Mouse (Mus musculus): Measurements from ENCODE around the gene Atg13. TPM values are rescaled to one million over a fixed set of nuclear protein-coding genes. Genes with fewer than 3 reads are reported as not detected.
"Not testable (repeated sequence)": the region's sequence is repeated elsewhere in the genome, so short reads cannot be mapped to it uniquely, and the experiment has no call there.

Atg13 gene
- polyA plus RNA-seq, 1 experiment from 2014 or later, result 20.9 TPM

GRCm38 (mm10) chr2:91729571-91729970 lies 19.2 kb upstream of the Atg13 start:
- H3K4me2 ChIP-seq, result peak overlapping the region; percentile 72
- no peaks in the 10 kb centered on the region for H3K27me3 ChIP-seq (ENCODE audit: insufficient read depth, low read length)
- no peak for ATAC-seq (ENCODE audit: insufficient read depth)
- peak overlapping the region; percentile 97 for H3K4me3 ChIP-seq (ENCODE audit: low read depth, low read length)
- DNase-seq, result no peak
- 10% methylated on average over 4 of the region's 4 CpGs for WGBS
- no peak overlapping the region; the same call in 1 of the 2 replicates for H3K27ac ChIP-seq (ENCODE audit: low read depth)
- no peak for TF ChIP-seq CTCF (IDR thresholded peaks at IDR 0.05; ENCODE audit: low read depth)
- no peaks in the 10 kb centered on the region for H3K4me1 ChIP-seq (ENCODE audit: insufficient read depth)
- no peaks in the 10 kb centered on the region for H3K9me3 ChIP-seq (ENCODE audit: low read depth, low read length)
- H3K36me3 ChIP-seq (ENCODE audit: insufficient read depth), result no peaks in the 10 kb centered on the region
- peak overlapping the region; percentile 94 for H3K9ac ChIP-seq

GRCm38 (mm10) chr2:91727011-91727410 lies 16.6 kb upstream of the Atg13 start:
- Histone ChIP-seq H3K27ac (ENCODE audit: low read depth) (no peak overlapping the region), H3K9ac (no peak overlapping the region), H3K9me3 (ENCODE audit: low read depth, low read length) (no peaks in the 10 kb centered on the region), H3K27me3 (ENCODE audit: insufficient read depth, low read length) (no peaks in the 10 kb centered on the region), H3K4me3 (ENCODE audit: low read depth, low read length) (no peak overlapping the region), H3K4me1 (ENCODE audit: insufficient read depth) (no peaks in the 10 kb centered on the region), H3K4me2 (no peak overlapping the region), H3K36me3 (ENCODE audit: insufficient read depth) (no peaks in the 10 kb centered on the region)
- DNase-seq (no peak), ATAC-seq (ENCODE audit: insufficient read depth) (no peak)
- WGBS, result 87% methylated on average over 3 of the region's 3 CpGs
- TF ChIP-seq CTCF (IDR thresholded peaks at IDR 0.05; ENCODE audit: low read depth), result no peak

- not testable (repeated sequence) for DNase-seq; H3K36me3 ChIP-seq (ENCODE audit: insufficient read depth); H3K9ac ChIP-seq; H3K27me3 ChIP-seq (ENCODE audit: insufficient read depth, low read length); H3K4me2 ChIP-seq; H3K27ac ChIP-seq (ENCODE audit: low read depth); H3K4me1 ChIP-seq (ENCODE audit: insufficient read depth); H3K9me3 ChIP-seq (ENCODE audit: low read depth, low read length); ATAC-seq (ENCODE audit: insufficient read depth); H3K4me3 ChIP-seq (ENCODE audit: low read depth, low read length)
- 51% methylated on average over 4 of the region's 4 CpGs for WGBS
Measured at GRCm38 (mm10) chr2:91725476-91725875, 15.1 kb upstream of the Atg13 start.

GRCm38 (mm10) chr2:91724716-91725115 lies 14.3 kb upstream of the Atg13 start:
- Histone ChIP-seq H3K4me2 (no peak overlapping the region), H3K4me1 (ENCODE audit: insufficient read depth) (no peaks in the 10 kb centered on the region), H3K9me3 (ENCODE audit: low read depth, low read length) (no peaks in the 10 kb centered on the region), H3K4me3 (ENCODE audit: low read depth, low read length) (no peak overlapping the region), H3K27ac (ENCODE audit: low read depth) (no peak overlapping the region), H3K27me3 (ENCODE audit: insufficient read depth, low read length) (no peaks in the 10 kb centered on the region), H3K9ac (no peak overlapping the region), H3K36me3 (ENCODE audit: insufficient read depth) (peaks cover 10% of the 10 kb centered on the region; the same call in 1 of the 2 replicates)
- 55% methylated on average over 2 of the region's 2 CpGs for WGBS
- no peak for ATAC-seq (ENCODE audit: insufficient read depth)
- DNase-seq, result no peak
- TF ChIP-seq CTCF (IDR thresholded peaks at IDR 0.05; ENCODE audit: low read depth), result no peak

GRCm38 (mm10) chr2:91723951-91724350 lies 13.6 kb upstream of the Atg13 start:
- DNase-seq, result no peak
- H3K27me3 ChIP-seq (ENCODE audit: insufficient read depth, low read length), result no peaks in the 10 kb centered on the region
- H3K9me3 ChIP-seq (ENCODE audit: low read depth, low read length), result no peaks in the 10 kb centered on the region
- no peak for ATAC-seq (ENCODE audit: insufficient read depth)
- no peaks in the 10 kb centered on the region for H3K4me1 ChIP-seq (ENCODE audit: insufficient read depth)
- H3K4me2 ChIP-seq, result no peak overlapping the region
- no peak overlapping the region for H3K27ac ChIP-seq (ENCODE audit: low read depth)
- peaks cover 12% of the 10 kb centered on the region; the same call in 1 of the 2 replicates for H3K36me3 ChIP-seq (ENCODE audit: insufficient read depth)
- H3K9ac ChIP-seq, result no peak overlapping the region
- TF ChIP-seq CTCF (IDR thresholded peaks at IDR 0.05; ENCODE audit: low read depth), result no peak
- H3K4me3 ChIP-seq (ENCODE audit: low read depth, low read length), result no peak overlapping the region

- Histone ChIP-seq H3K9me3 (ENCODE audit: low read depth, low read length) (no peaks in the 10 kb centered on the region), H3K4me3 (ENCODE audit: low read depth, low read length) (no peak overlapping the region), H3K36me3 (ENCODE audit: insufficient read depth) (peaks cover 14% of the 10 kb centered on the region; the same call in 1 of the 2 replicates), H3K27me3 (ENCODE audit: insufficient read depth, low read length) (no peaks in the 10 kb centered on the region), H3K9ac (no peak overlapping the region), H3K4me1 (ENCODE audit: insufficient read depth) (no peaks in the 10 kb centered on the region), H3K4me2 (no peak overlapping the region), H3K27ac (ENCODE audit: low read depth) (no peak overlapping the region)
- ATAC-seq (ENCODE audit: insufficient read depth), result no peak
- WGBS, result 53% methylated on average over 4 of the region's 4 CpGs
- DNase-seq, result no peak
- TF ChIP-seq CTCF (IDR thresholded peaks at IDR 0.05; ENCODE audit: low read depth), result no peak
Measured at GRCm38 (mm10) chr2:91723382-91723781, 13.0 kb upstream of the Atg13 start.

GRCm38 (mm10) chr2:91718276-91718675 lies 7.9 kb upstream of the Atg13 start:
- H3K4me2 ChIP-seq, result no peak overlapping the region
- TF ChIP-seq CTCF (IDR thresholded peaks at IDR 0.05; ENCODE audit: low read depth), result no peak
- no peak overlapping the region for H3K9ac ChIP-seq
- no peak overlapping the region for H3K27ac ChIP-seq (ENCODE audit: low read depth)
- no peaks in the 10 kb centered on the region for H3K9me3 ChIP-seq (ENCODE audit: low read depth, low read length)
- no peaks in the 10 kb centered on the region for H3K27me3 ChIP-seq (ENCODE audit: insufficient read depth, low read length)
- DNase-seq, result no peak
- ATAC-seq (ENCODE audit: insufficient read depth), result no peak
- no peak overlapping the region for H3K4me3 ChIP-seq (ENCODE audit: low read depth, low read length)
- peaks cover 19% of the 10 kb centered on the region for H3K36me3 ChIP-seq (ENCODE audit: insufficient read depth)
- no peaks in the 10 kb centered on the region for H3K4me1 ChIP-seq (ENCODE audit: insufficient read depth)
- 78% methylated on average over 6 of the region's 6 CpGs for WGBS

GRCm38 (mm10) chr2:91714921-91715320 lies 4.5 kb upstream of the Atg13 start:
- Histone ChIP-seq H3K4me3 (ENCODE audit: low read depth, low read length) (no peak overlapping the region), H3K36me3 (ENCODE audit: insufficient read depth) (peaks cover 10% of the 10 kb centered on the region), H3K4me2 (no peak overlapping the region), H3K4me1 (ENCODE audit: insufficient read depth) (peaks cover 5% of the 10 kb centered on the region; the same call in 1 of the 2 replicates), H3K9ac (no peak overlapping the region), H3K27me3 (ENCODE audit: insufficient read depth, low read length) (no peaks in the 10 kb centered on the region), H3K27ac (ENCODE audit: low read depth) (no peak overlapping the region), H3K9me3 (ENCODE audit: low read depth, low read length) (no peaks in the 10 kb centered on the region)
- TF ChIP-seq CTCF (IDR thresholded peaks at IDR 0.05; ENCODE audit: low read depth), result no peak
- DNase-seq (no peak), ATAC-seq (ENCODE audit: insufficient read depth) (no peak)
- 78% methylated on average over 1 of the region's 1 CpGs for WGBS

All from lung, embryonic 14.5 days (tissue).